8 mouse cellular contexts compared by ENCODE assay signal in genomic region chr11:115627705-115628464, GRCm38 (mm10). TPM values are rescaled to one million over a fixed set of nuclear protein-coding genes. Genes with fewer than 3 reads are reported as not detected.
DNase-seq lines count a peak whose midpoint lies in the region; ATAC-seq lines count a peak whose summit lies in the region.

Slc25a19 (minus strand) TSS chr11:115628295.

- H3K4me1 ChIP-seq in hindbrain, embryonic 16.5 days (ENCODE audit: control insufficient read depth, insufficient read depth, low read depth, low read length): peaks cover 9% of the 10 kb centered on the region

- H3K4me2 ChIP-seq in hindbrain, embryonic 16.5 days (ENCODE audit: low read length): peak within 1 kb of the TSS; percentile 85

- H3K9ac ChIP-seq in hindbrain, embryonic 16.5 days (ENCODE audit: low read depth, low read length): peak within 1 kb of the TSS; percentile 76

- peaks cover 44% of the 10 kb centered on the region for H3K79me2 ChIP-seq in macrophage (ENCODE audit: inconsistent target)

- peak within 1 kb of the TSS; percentile 63 for H3K4me3 ChIP-seq in hindbrain, embryonic 16.5 days (ENCODE audit: low read length)
- H3K4me3 ChIP-seq in macrophage (ENCODE audit: inconsistent target): peak within 1 kb of the TSS; percentile 97

- WGBS in hindbrain, embryonic 16.5 days: under 1% methylated on average over 47 of the region's 47 CpGs
- under 1% methylated on average over 39 of the region's 47 CpGs for WGBS in macrophage (ENCODE audit: missing documents)

- DNase-seq in WW6 (ENCODE audit: low read depth, low spot score): peak; percentile 100
- DNase-seq in cerebellum, postnatal 4 days (ENCODE audit: low spot score in 2 of 2): peak; percentile 94 to 98
- peak; percentile 100 for DNase-seq in gastrocnemius, adult 18-20 months (ENCODE audit: low spot score)
- DNase-seq in left cerebral cortex, adult 18-20 months (ENCODE audit: low spot score in 2 of 2): peak; percentile 99
- DNase-seq in right cerebral cortex, adult 18-20 months: peak; percentile 100
- DNase-seq in urinary bladder, postnatal 10 days (ENCODE audit: low spot score): peak; percentile 98

- H3K9me3 ChIP-seq in hindbrain, embryonic 16.5 days (ENCODE audit: control insufficient read depth, low read length): no peaks in the 10 kb centered on the region

- H3K27ac ChIP-seq in hindbrain, embryonic 16.5 days (ENCODE audit: low read depth, low read length): peak within 1 kb of the TSS; percentile 19; the same call in 1 of the 2 replicates
- H3K27ac ChIP-seq in macrophage: peak within 1 kb of the TSS; percentile 54

- H3K36me3 ChIP-seq in hindbrain, embryonic 16.5 days (ENCODE audit: control insufficient read depth, insufficient read depth, low read length): peaks cover 4% of the 10 kb centered on the region
- peaks cover 13% of the 10 kb centered on the region for H3K36me3 ChIP-seq in macrophage (ENCODE audit: inconsistent target)

- peak; percentile 99 for ATAC-seq in hindbrain, embryonic 16.5 days

- H3K27me3 ChIP-seq in hindbrain, embryonic 16.5 days (replicated peaks; ENCODE audit: control insufficient read depth, insufficient read depth, low read length): no peaks in the 10 kb centered on the region

RNA-seq across cellular contexts. Expression of gene Slc25a19, which starts in this region (rescaled TPM):
- total RNA-seq in gastrocnemius, adult 18-20 months (2021): 10 to 100 TPM; 38.8 to 44.4 TPM
- 42.7 and 49.9 TPM in 2 replicates for polyA plus RNA-seq in hindbrain, embryonic 16.5 days (2015; fragmentation: Nextera tagmentation; extraction: Ambion mirVana)
- total RNA-seq in left cerebral cortex, adult 18-20 months (2021): 10 to 100 TPM; 55.2 to 60.6 TPM
- total RNA-seq in macrophage (2018; cell fraction: chromatin; rRNA removed): 10 to 100 TPM; 11.5 to 92.4 (median 48.7) TPM
- total RNA-seq in macrophage (2018; cell fraction: cytosol; rRNA removed): 10 to 100 TPM in 25 of 26 experiments, 1 to 10 TPM in 1; 8.4 to 30.4 (median 22.0) TPM
- 10 to 100 TPM; 15.6 to 83.5 (median 39.5) TPM for total RNA-seq in macrophage (2018; cell fraction: nucleus; rRNA removed)
- polyA plus RNA-seq in macrophage (2018): 14.9 to 26.4 TPM (median 17.0 TPM) in 3 replicates

Comparison
In these comparisons a context has a peak if more than half of its experiments do, and no peak if none do; other contexts are left out.
1. Peak in every context shown above with its lines: DNase-seq, ATAC-seq, H3K4me3 ChIP-seq and H3K27ac ChIP-seq.